Comparison of ENCODE assay signal across 8 mouse cellular contexts in genomic region chr8:108820634-108821033, GRCm38 (mm10).
DNase-seq lines count a peak whose midpoint lies in the region; ATAC-seq and TF ChIP-seq lines count a peak whose summit lies in the region.

No protein-coding gene starts in this region.

- no peak for TF ChIP-seq CTCF in lung, embryonic 14.5 days (IDR thresholded peaks at IDR 0.05; ENCODE audit: low read depth)

- H3K4me3 ChIP-seq in forebrain, embryonic 11.5 days (ENCODE audit: low read depth, low read length), result no peak overlapping the region
- H3K4me3 ChIP-seq in intestine, embryonic 16.5 days (ENCODE audit: low read length), result peak overlapping the region; percentile 25
- no peak overlapping the region; the same call in 1 of the 2 replicates for H3K4me3 ChIP-seq in lung, embryonic 14.5 days (ENCODE audit: low read depth, low read length)

- no peak overlapping the region for H3K27ac ChIP-seq in forebrain, embryonic 11.5 days (ENCODE audit: low read depth, low read length)
- H3K27ac ChIP-seq in intestine, embryonic 16.5 days (ENCODE audit: low read length), result no peak overlapping the region
- H3K27ac ChIP-seq in lung, embryonic 14.5 days (ENCODE audit: low read depth), result no peak overlapping the region

- peaks cover 13% of the 10 kb centered on the region for H3K4me1 ChIP-seq in forebrain, embryonic 11.5 days (replicated peaks; ENCODE audit: control insufficient read depth, insufficient read depth, low read length)
- peaks cover 47% of the 10 kb centered on the region for H3K4me1 ChIP-seq in intestine, embryonic 16.5 days (ENCODE audit: control insufficient read depth, insufficient read depth, low read length)
- H3K4me1 ChIP-seq in lung, embryonic 14.5 days (ENCODE audit: insufficient read depth), result peaks cover 25% of the 10 kb centered on the region

- H3K4me2 ChIP-seq in forebrain, embryonic 11.5 days (ENCODE audit: low read depth, low read length, severe bottlenecking), result peak overlapping the region; percentile 36; the same call in 1 of the 2 replicates
- H3K4me2 ChIP-seq in intestine, embryonic 16.5 days (ENCODE audit: low read depth, low read length), result peak overlapping the region; percentile 48
- H3K4me2 ChIP-seq in lung, embryonic 14.5 days, result peak overlapping the region; percentile 48

- H3K9ac ChIP-seq in forebrain, embryonic 11.5 days (ENCODE audit: low read length), result no peak overlapping the region
- H3K9ac ChIP-seq in intestine, embryonic 16.5 days (ENCODE audit: low read depth, low read length), result no peak overlapping the region
- H3K9ac ChIP-seq in lung, embryonic 14.5 days, result no peak overlapping the region

- peak; percentile 77 for ATAC-seq in forebrain, embryonic 11.5 days (replicated peaks; ENCODE audit: low FRiP score)
- peak; percentile 91 for ATAC-seq in intestine, embryonic 16.5 days
- peak; percentile 77 for ATAC-seq in lung, embryonic 14.5 days (ENCODE audit: insufficient read depth)

- 4% methylated on average over 6 of the region's 6 CpGs for WGBS in forebrain, embryonic 11.5 days
- 29% methylated on average over 6 of the region's 6 CpGs for WGBS in intestine, embryonic 16.5 days
- WGBS in lung, embryonic 14.5 days, result 27% methylated on average over 6 of the region's 6 CpGs

- H3K27me3 ChIP-seq in forebrain, embryonic 11.5 days (ENCODE audit: control insufficient read depth, insufficient read depth, low read length), result no peaks in the 10 kb centered on the region
- no peaks in the 10 kb centered on the region for H3K27me3 ChIP-seq in intestine, embryonic 16.5 days (replicated peaks; ENCODE audit: control insufficient read depth, insufficient read depth, low read length)
- H3K27me3 ChIP-seq in lung, embryonic 14.5 days (ENCODE audit: insufficient read depth, low read length), result no peaks in the 10 kb centered on the region

- DNase-seq in adrenal gland, postnatal 14 days, result peak; percentile 50
- no peak for DNase-seq in adrenal gland, postnatal 10 days
- peak; percentile 76 for DNase-seq in forebrain, embryonic 11.5 days (ENCODE audit: low spot score)
- DNase-seq in lung, embryonic 14.5 days, result peak; percentile 82
- DNase-seq in retina, embryonic 14.5 days (ENCODE audit: low spot score), result peak; percentile 79
- DNase-seq in cerebellum, adult 11-12 months, result no peak
- DNase-seq in urinary bladder, postnatal 4 days (ENCODE audit: low spot score in 2 of 2), result no peak

- no peaks in the 10 kb centered on the region for H3K9me3 ChIP-seq in forebrain, embryonic 11.5 days (ENCODE audit: control insufficient read depth, low read length)
- H3K9me3 ChIP-seq in intestine, embryonic 16.5 days (ENCODE audit: control insufficient read depth, low read length), result no peaks in the 10 kb centered on the region
- H3K9me3 ChIP-seq in lung, embryonic 14.5 days (ENCODE audit: low read depth, low read length), result no peaks in the 10 kb centered on the region

- no peaks in the 10 kb centered on the region for H3K36me3 ChIP-seq in forebrain, embryonic 11.5 days (ENCODE audit: control insufficient read depth, insufficient read depth, low read length)
- no peaks in the 10 kb centered on the region for H3K36me3 ChIP-seq in intestine, embryonic 16.5 days (ENCODE audit: control insufficient read depth, insufficient read depth, low read length)
- 0 out of 2 replicates have a peak, but pooled peaks cover 3% of the 10 kb centered on the region for H3K36me3 ChIP-seq in lung, embryonic 14.5 days (ENCODE audit: insufficient read depth)

Comparison
In these comparisons a context has a peak if more than half of its experiments do, and no peak if none do; other contexts are left out.
1. DNase-seq: peak in adrenal gland, postnatal 14 days (single experiment), forebrain, embryonic 11.5 days (single experiment), lung, embryonic 14.5 days (single experiment) and retina, embryonic 14.5 days (single experiment); none in adrenal gland, postnatal 10 days (single experiment), cerebellum, adult 11-12 months (single experiment) and urinary bladder, postnatal 4 days (0 of 2).
2. Peak in every context shown above with its lines, with median percentiles within 50 percentile points of each other: ATAC-seq and H3K4me2 ChIP-seq.